Mouse (Mus musculus): ENCODE results near the gene Majin. TPM values are rescaled to one million over a fixed set of nuclear protein-coding genes. Genes with fewer than 3 reads are reported as not detected.
A peak's percentile ranks its signal among the peaks of the same experiment; 100 is the strongest.

Majin gene
- polyA plus RNA-seq, 1 experiment: not detected

DNA sequence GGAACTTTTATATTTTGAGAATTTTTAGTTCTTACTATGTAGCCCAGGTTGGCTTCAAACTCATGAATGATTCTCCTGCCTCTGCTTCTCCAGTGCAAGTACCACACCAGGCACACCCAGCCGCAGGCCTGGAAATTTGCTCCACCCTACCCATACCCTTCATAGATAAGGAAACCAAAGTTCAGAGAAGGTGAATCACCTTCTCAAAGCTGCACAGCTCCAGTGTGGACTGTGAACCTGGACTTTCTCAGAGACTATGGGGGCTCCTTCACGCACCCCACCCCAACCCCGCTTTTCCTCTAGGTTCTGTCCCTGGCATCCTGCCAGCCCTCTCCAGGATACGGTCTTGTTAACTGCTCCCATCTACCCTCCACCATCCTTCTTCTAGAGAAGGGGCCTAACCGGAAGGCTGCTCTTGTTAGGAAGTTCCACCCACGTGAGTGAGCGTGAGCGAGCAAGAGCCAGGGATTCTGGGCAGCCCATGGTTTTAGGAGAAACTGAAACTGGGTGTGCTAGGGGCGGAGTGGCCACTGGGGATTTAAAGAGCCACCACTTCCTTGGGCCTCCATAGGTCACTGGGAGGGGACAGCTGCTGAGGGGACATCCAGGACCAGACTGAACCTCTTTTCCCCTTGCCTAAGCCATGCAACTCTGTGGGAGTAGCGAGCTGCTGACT lies 20.2 kb upstream of the Majin start:
- Histone ChIP-seq H3K27me3 (replicated peaks) (peaks cover 49% of the 10 kb centered on the region), H3K9me3 (peaks cover 6% of the 10 kb centered on the region), H3K4me1 (peaks cover 10% of the 10 kb centered on the region), H3K36me3 (replicated peaks; ENCODE audit: low read length) (no peaks in the 10 kb centered on the region), H3K4me3 (replicated peaks) (peak overlapping the region; percentile 80)
- TF ChIP-seq FLI1 (IDR thresholded peaks at IDR 0.05; ENCODE audit: low read length) (no peak), GATA1 (IDR thresholded peaks at IDR 0.05; ENCODE audit: borderline replicate concordance, low read length) (no peak)

DNA sequence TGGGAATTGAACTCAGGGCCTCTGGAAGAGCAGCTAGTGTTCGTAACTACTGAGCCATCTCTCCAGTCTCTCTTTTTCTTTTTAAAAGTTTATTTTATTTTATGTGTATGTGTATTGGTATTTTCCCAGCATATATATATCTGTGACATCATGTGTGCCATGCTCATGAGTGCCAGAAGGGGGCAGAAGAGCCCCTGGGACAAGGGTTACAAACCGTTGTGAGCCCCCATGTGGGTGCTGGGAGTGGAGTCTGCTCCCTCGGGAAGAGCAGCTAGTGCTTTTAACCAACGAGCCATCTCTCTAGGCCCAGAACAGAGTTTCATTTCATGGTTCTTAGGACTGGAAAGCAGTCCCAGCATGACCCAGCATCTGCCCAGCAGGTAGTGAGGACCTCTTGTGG lies 17.4 kb upstream of the Majin start:
- H3K27me3 ChIP-seq (replicated peaks): peaks cover 49% of the 10 kb centered on the region
- no peaks in the 10 kb centered on the region for H3K36me3 ChIP-seq (replicated peaks; ENCODE audit: low read length)
- TF ChIP-seq FLI1 (IDR thresholded peaks at IDR 0.05; ENCODE audit: low read length): no peak
- peaks cover 6% of the 10 kb centered on the region for H3K9me3 ChIP-seq
- H3K4me1 ChIP-seq: peaks cover 10% of the 10 kb centered on the region
- no peak overlapping the region for H3K4me3 ChIP-seq (replicated peaks)

DNA sequence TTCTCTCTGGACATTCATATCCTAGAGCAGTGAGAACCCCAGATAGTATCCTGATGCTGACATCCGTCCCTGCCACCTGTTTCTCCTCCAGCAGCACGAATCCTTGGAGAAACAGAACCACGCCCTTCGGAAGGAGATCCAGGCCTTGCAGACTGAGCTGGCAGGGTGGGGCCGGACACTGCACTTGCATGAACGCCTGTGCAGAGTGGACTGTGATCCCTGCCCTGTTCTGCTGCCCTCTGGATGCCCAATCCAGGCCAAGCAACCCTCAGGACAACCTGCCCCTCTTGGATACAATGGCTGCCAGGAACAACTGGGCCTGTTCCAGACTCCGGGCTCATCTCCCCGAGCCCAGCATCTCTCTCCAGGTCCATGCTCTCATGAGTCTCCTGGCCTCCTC lies 13.0 kb upstream of the Majin start:
- no peak overlapping the region for H3K4me3 ChIP-seq (replicated peaks)
- TF ChIP-seq GATA1 (IDR thresholded peaks at IDR 0.05; ENCODE audit: borderline replicate concordance, low read length) (no peak), FLI1 (IDR thresholded peaks at IDR 0.05; ENCODE audit: low read length) (no peak)
- H3K9me3 ChIP-seq: peaks cover 6% of the 10 kb centered on the region
- no peaks in the 10 kb centered on the region for H3K36me3 ChIP-seq (replicated peaks; ENCODE audit: low read length)
- no peaks in the 10 kb centered on the region for H3K4me1 ChIP-seq
- peaks cover 32% of the 10 kb centered on the region for H3K27me3 ChIP-seq (replicated peaks)

DNA sequence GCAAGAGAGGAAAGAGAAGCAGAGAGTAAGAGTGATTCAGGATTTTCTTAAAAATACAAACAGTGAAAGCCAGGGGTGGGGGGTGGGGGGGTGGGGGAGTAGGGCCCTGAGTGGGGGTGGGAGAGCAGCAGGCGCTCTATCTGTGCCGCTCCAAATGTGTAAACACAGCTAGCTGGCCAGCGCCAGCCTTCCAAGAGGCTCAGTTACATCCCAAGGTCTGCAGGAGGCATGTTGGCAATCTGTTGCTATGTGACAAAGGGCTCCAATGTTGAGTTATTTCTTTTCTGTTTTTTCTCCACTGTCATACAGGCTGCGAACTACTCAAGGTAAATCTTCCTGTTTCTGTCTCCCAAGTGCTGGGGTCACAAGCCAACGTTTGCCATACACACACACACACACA lies 9.4 kb upstream of the Majin start:
- Histone ChIP-seq H3K4me3 (replicated peaks) (no peak overlapping the region), H3K36me3 (replicated peaks; ENCODE audit: low read length) (no peaks in the 10 kb centered on the region), H3K27me3 (replicated peaks) (peaks cover 29% of the 10 kb centered on the region), H3K9me3 (peaks cover 5% of the 10 kb centered on the region), H3K4me1 (no peaks in the 10 kb centered on the region; the same call in 1 of the 2 replicates)
- no peak for TF ChIP-seq FLI1 (IDR thresholded peaks at IDR 0.05; ENCODE audit: low read length)
- no peak for TF ChIP-seq GATA1 (IDR thresholded peaks at IDR 0.05; ENCODE audit: borderline replicate concordance, low read length)

DNA sequence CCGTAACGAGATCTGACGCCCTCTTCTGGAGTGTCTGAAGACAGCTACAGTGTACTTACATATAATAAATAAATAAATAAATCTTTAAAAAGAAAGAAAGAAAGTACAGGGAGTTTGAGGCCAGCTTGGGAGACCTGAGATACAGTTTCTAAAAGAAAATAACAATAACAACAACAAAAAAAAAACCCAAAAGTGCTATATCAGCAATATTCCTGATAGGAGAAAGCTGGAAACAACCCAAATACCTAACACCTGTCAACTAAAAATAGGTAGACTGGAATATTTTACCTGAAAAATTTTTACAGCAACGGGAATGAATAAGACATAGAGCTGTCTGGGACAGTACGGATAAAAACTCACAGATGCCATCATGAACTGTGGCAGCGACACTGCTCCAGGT lies 5.4 kb upstream of the Majin start:
- H3K4me3 ChIP-seq (replicated peaks): no peak overlapping the region
- H3K4me1 ChIP-seq: peaks cover 4% of the 10 kb centered on the region; the same call in 1 of the 2 replicates
- no peaks in the 10 kb centered on the region for H3K36me3 ChIP-seq (replicated peaks; ENCODE audit: low read length)
- H3K9me3 ChIP-seq: peaks cover 8% of the 10 kb centered on the region
- TF ChIP-seq GATA1 (IDR thresholded peaks at IDR 0.05; ENCODE audit: borderline replicate concordance, low read length): no peak
- no peak for TF ChIP-seq FLI1 (IDR thresholded peaks at IDR 0.05; ENCODE audit: low read length)
- H3K27me3 ChIP-seq (replicated peaks): peaks cover 23% of the 10 kb centered on the region

DNA sequence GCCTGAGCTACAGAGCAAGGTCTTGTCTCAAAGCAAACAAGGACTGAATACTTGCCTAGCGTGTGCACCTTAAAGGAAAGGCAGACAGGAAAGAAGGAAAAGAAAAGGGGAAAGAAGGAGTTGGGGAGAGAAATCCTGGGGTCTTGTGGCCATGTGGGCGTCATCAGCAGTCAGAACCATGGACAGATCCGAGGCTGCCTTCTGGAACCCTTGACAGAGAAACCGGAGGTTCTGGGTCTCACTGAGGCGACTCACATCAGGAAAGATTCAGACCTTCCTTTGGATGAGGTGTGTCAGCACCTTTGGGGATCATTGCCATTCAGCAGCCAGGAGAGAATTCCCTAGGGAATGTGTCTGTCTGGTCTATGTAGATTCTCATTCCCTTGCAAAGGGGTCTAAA lies 2.6 kb upstream of the Majin start:
- Histone ChIP-seq H3K27me3 (replicated peaks) (peaks cover 23% of the 10 kb centered on the region), H3K9me3 (peaks cover 8% of the 10 kb centered on the region), H3K36me3 (replicated peaks; ENCODE audit: low read length) (no peaks in the 10 kb centered on the region), H3K4me3 (replicated peaks) (no peak overlapping the region), H3K4me1 (peaks cover 4% of the 10 kb centered on the region; the same call in 1 of the 2 replicates)
- TF ChIP-seq GATA1 (IDR thresholded peaks at IDR 0.05; ENCODE audit: borderline replicate concordance, low read length) (no peak), FLI1 (IDR thresholded peaks at IDR 0.05; ENCODE audit: low read length) (no peak)

DNA sequence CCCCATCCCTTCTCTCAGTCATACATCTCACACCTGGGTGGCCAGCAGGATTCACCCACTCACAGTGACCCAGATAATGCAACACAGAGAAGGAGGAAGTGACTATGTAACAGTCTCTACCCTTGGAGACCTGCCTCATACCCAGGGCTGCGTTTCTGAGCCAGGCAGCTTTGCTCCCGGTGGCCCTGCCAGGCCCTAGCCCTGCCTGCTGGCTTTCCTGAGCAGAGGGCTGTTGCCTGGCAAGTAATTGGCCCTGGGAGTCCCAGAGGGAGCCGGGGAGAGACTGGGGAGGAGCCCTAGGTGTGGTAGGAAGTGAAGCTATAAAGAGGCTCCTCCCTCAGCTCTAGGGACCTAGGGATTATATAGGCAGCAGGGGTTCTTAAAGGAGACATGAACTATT lies 1.7 kb upstream of the Majin start:
- no peak for TF ChIP-seq FLI1 (IDR thresholded peaks at IDR 0.05; ENCODE audit: low read length)
- no peak for TF ChIP-seq GATA1 (IDR thresholded peaks at IDR 0.05; ENCODE audit: borderline replicate concordance, low read length)
- H3K4me3 ChIP-seq (replicated peaks): no peak overlapping the region
- peaks cover 17% of the 10 kb centered on the region for H3K27me3 ChIP-seq (replicated peaks)
- H3K9me3 ChIP-seq: peaks cover 8% of the 10 kb centered on the region
- peaks cover 4% of the 10 kb centered on the region; the same call in 1 of the 2 replicates for H3K4me1 ChIP-seq
- H3K36me3 ChIP-seq (replicated peaks; ENCODE audit: low read length): no peaks in the 10 kb centered on the region

DNA sequence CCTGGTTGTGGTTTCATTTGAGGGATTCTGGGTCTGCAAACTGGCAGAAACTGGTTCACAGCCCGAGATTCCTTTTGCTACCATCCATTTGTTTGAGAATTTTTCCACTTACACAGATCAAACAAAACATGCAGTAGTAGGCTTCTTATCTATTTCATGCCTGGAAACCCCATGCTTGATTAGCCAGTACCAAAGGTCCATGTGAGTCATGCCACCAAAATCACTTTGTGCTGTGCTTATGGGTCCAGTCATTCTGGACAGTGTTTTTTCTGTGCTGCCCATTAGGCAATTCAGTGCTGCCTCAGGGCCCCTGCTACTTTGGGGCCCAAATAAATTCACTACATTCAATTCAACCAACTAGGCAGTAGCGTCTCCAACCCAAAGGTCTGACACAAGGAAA lies 20.1 kb downstream of the Majin start:
- TF ChIP-seq GATA1 (IDR thresholded peaks at IDR 0.05; ENCODE audit: borderline replicate concordance, low read length) (no peak), FLI1 (IDR thresholded peaks at IDR 0.05; ENCODE audit: low read length) (no peak)
- H3K9me3 ChIP-seq: no peaks in the 10 kb centered on the region
- H3K27me3 ChIP-seq (replicated peaks): peaks cover 24% of the 10 kb centered on the region

DNA sequence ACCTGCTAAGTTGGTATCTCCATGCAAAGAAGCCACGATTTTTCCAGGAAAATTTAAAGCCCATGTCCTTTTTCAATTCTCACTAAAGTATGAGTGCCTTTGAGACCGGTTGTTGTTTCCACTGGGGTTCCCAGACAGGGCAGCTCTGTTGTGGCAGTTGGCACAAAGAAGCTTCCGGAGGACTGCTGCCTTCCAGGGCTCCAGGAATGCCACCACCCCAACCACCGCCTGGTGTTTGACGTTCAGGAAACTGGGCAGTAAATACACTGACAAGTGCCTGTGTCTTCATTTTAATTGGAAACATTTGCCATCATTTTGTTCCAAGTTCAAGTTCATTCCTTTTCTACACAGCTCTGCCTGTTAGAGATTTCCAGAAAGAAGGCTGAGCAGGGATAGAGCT lies 22.5 kb downstream of the Majin start:
- peaks cover 26% of the 10 kb centered on the region for H3K27me3 ChIP-seq (replicated peaks)
- H3K4me1 ChIP-seq: no peaks in the 10 kb centered on the region
- TF ChIP-seq FLI1 (IDR thresholded peaks at IDR 0.05; ENCODE audit: low read length) (no peak), GATA1 (IDR thresholded peaks at IDR 0.05; ENCODE audit: borderline replicate concordance, low read length) (no peak)
- H3K4me3 ChIP-seq (replicated peaks): no peak overlapping the region
- no peaks in the 10 kb centered on the region for H3K9me3 ChIP-seq
- no peaks in the 10 kb centered on the region for H3K36me3 ChIP-seq (replicated peaks; ENCODE audit: low read length)

More for the DNA sequence above, 20.1 kb downstream of the Majin start:
- no peaks in the 10 kb centered on the region for H3K36me3 ChIP-seq (replicated peaks; ENCODE audit: low read length)
- H3K4me1 ChIP-seq: no peaks in the 10 kb centered on the region
- H3K4me3 ChIP-seq (replicated peaks): no peak overlapping the region

DNA sequence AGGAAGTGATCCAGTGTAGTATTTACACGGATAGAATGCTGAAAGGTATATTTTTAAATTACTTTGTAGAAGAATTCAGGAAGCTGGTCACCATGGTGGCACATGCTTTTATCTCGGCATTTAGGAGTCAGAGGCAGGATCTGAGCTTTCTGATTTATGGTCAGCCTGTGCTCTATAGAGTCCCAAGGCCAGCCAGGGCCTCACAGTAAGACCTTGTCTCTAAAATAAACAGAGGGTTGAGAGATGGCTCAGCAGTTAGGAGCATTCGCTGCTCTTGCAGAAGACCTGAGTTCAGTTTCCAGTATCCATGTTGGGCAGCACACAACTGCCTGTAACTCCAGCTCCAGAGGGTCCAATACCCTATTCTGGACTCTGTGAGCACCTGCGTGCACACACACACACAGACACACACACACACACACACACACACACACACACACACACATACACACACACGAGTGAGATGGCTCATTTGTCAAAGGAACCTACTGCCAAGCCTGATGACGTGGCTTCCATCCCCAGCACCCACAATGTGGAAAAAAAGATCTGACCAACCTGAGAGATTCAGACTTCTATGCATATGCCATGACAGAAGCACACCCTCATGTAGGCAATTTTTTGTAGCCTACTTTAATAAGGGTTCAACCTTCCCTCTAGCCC lies 32.0 kb downstream of the Majin start:
- Histone ChIP-seq H3K4me1 (peaks cover 6% of the 10 kb centered on the region; the same call in 1 of the 2 replicates), H3K36me3 (replicated peaks; ENCODE audit: low read length) (no peaks in the 10 kb centered on the region), H3K27me3 (replicated peaks) (peaks cover 58% of the 10 kb centered on the region), H3K4me3 (replicated peaks) (no peak overlapping the region), H3K9me3 (peaks cover 3% of the 10 kb centered on the region; the same call in 1 of the 2 replicates)
- TF ChIP-seq GATA1 (IDR thresholded peaks at IDR 0.05; ENCODE audit: borderline replicate concordance, low read length) (no peak), FLI1 (IDR thresholded peaks at IDR 0.05; ENCODE audit: low read length) (no peak)

Data from megakaryocyte, embryonic 14.5 days (primary cell).